Comparison of ENCODE assay signal across 7 mouse cellular contexts in genomic region chr10:88201650-88202049, GRCm38 (mm10). TPM values are rescaled to one million over a fixed set of nuclear protein-coding genes. Genes with fewer than 3 reads are reported as not detected.
A peak's percentile ranks its signal among the peaks of the same experiment; 100 is the strongest.
DNase-seq lines count a peak whose midpoint lies in the region; ATAC-seq and TF ChIP-seq lines count a peak whose summit lies in the region.

No protein-coding gene starts in this region.

- TF ChIP-seq CTCF in lung, embryonic 14.5 days (IDR thresholded peaks at IDR 0.05; ENCODE audit: low read depth), result no peak

- H3K4me1 ChIP-seq in lung, embryonic 14.5 days (ENCODE audit: insufficient read depth), result 0 out of 2 replicates have a peak, but pooled peaks cover 4% of the 10 kb centered on the region
- peaks cover 13% of the 10 kb centered on the region for H3K4me1 ChIP-seq in forebrain, embryonic 10.5 days
- peaks cover 4% of the 10 kb centered on the region; the same call in 1 of the 2 replicates for H3K4me1 ChIP-seq in intestine, embryonic 16.5 days (ENCODE audit: control insufficient read depth, insufficient read depth, low read length)
- H3K4me1 ChIP-seq in neural tube, embryonic 15.5 days, result peaks cover 4% of the 10 kb centered on the region

- peak; percentile 14 for DNase-seq in lung, embryonic 14.5 days
- DNase-seq in lung, postnatal 14 days, result no peak
- DNase-seq in forebrain, embryonic 10.5 days (ENCODE audit: extremely low spot score, low spot score), result no peak
- no peak for DNase-seq in adrenal gland, postnatal 4 days (ENCODE audit: low spot score in 2 of 2)
- DNase-seq in gastrocnemius, adult 18-20 months (ENCODE audit: low spot score), result no peak

- peak overlapping the region; percentile 56 for H3K4me3 ChIP-seq in lung, embryonic 14.5 days (ENCODE audit: low read depth, low read length)
- peak overlapping the region; percentile 68 for H3K4me3 ChIP-seq in forebrain, embryonic 10.5 days
- H3K4me3 ChIP-seq in intestine, embryonic 16.5 days (ENCODE audit: low read length), result peak overlapping the region; percentile 76
- peak overlapping the region; percentile 70 for H3K4me3 ChIP-seq in neural tube, embryonic 15.5 days (replicated peaks)

- peak overlapping the region; percentile 63 for H3K4me2 ChIP-seq in lung, embryonic 14.5 days
- peak overlapping the region; percentile 75 for H3K4me2 ChIP-seq in intestine, embryonic 16.5 days (ENCODE audit: low read depth, low read length)
- peak overlapping the region; percentile 72 for H3K4me2 ChIP-seq in neural tube, embryonic 15.5 days

- no peaks in the 10 kb centered on the region for H3K9me3 ChIP-seq in lung, embryonic 14.5 days (ENCODE audit: low read depth, low read length)
- H3K9me3 ChIP-seq in forebrain, embryonic 10.5 days, result no peaks in the 10 kb centered on the region
- H3K9me3 ChIP-seq in intestine, embryonic 16.5 days (ENCODE audit: control insufficient read depth, low read length), result no peaks in the 10 kb centered on the region
- no peaks in the 10 kb centered on the region for H3K9me3 ChIP-seq in neural tube, embryonic 15.5 days (replicated peaks)

- H3K27ac ChIP-seq in lung, embryonic 14.5 days (ENCODE audit: low read depth), result peak overlapping the region; percentile 34
- peak overlapping the region; percentile 92 for H3K27ac ChIP-seq in forebrain, embryonic 10.5 days
- no peak overlapping the region for H3K27ac ChIP-seq in intestine, embryonic 16.5 days (ENCODE audit: low read length)
- H3K27ac ChIP-seq in neural tube, embryonic 15.5 days (replicated peaks), result peak overlapping the region; percentile 88

- no peak; the same call in 1 of the 2 replicates for ATAC-seq in lung, embryonic 14.5 days (ENCODE audit: insufficient read depth)
- no peak for ATAC-seq in intestine, embryonic 16.5 days
- no peak for ATAC-seq in neural tube, embryonic 15.5 days (ENCODE audit: low FRiP score)

- H3K9ac ChIP-seq in lung, embryonic 14.5 days, result peak overlapping the region; percentile 65
- peak overlapping the region; percentile 91 for H3K9ac ChIP-seq in intestine, embryonic 16.5 days (ENCODE audit: low read depth, low read length)
- peak overlapping the region; percentile 80 for H3K9ac ChIP-seq in neural tube, embryonic 15.5 days (replicated peaks)

- no peaks in the 10 kb centered on the region for H3K36me3 ChIP-seq in lung, embryonic 14.5 days (ENCODE audit: insufficient read depth)
- peaks cover 6% of the 10 kb centered on the region for H3K36me3 ChIP-seq in forebrain, embryonic 10.5 days (replicated peaks)
- no peaks in the 10 kb centered on the region for H3K36me3 ChIP-seq in intestine, embryonic 16.5 days (ENCODE audit: control insufficient read depth, insufficient read depth, low read length)
- no peaks in the 10 kb centered on the region for H3K36me3 ChIP-seq in neural tube, embryonic 15.5 days

- H3K27me3 ChIP-seq in lung, embryonic 14.5 days (ENCODE audit: insufficient read depth, low read length), result no peaks in the 10 kb centered on the region
- H3K27me3 ChIP-seq in forebrain, embryonic 10.5 days (ENCODE audit: poor library complexity, severe bottlenecking), result no peaks in the 10 kb centered on the region
- H3K27me3 ChIP-seq in intestine, embryonic 16.5 days (replicated peaks; ENCODE audit: control insufficient read depth, insufficient read depth, low read length), result no peaks in the 10 kb centered on the region
- H3K27me3 ChIP-seq in neural tube, embryonic 15.5 days (replicated peaks), result no peaks in the 10 kb centered on the region

- WGBS in lung, embryonic 14.5 days, result 69% methylated on average over 13 of the region's 13 CpGs
- WGBS in forebrain, embryonic 10.5 days, result 85% methylated on average over 13 of the region's 13 CpGs
- 72% methylated on average over 13 of the region's 13 CpGs for WGBS in intestine, embryonic 16.5 days
- WGBS in neural tube, embryonic 15.5 days, result 75% methylated on average over 13 of the region's 13 CpGs

RNA-seq across cellular contexts. Expression of gene Washc3, which starts 0.8 kb away (rescaled TPM):
- polyA plus RNA-seq in lung, embryonic 14.5 days (2014; fragmentation: Nextera tagmentation; extraction: Ambion mirVana), result 55.6 and 60.4 TPM in 2 replicates
- polyA plus RNA-seq in forebrain, embryonic 10.5 days (2016; fragmentation: Nextera tagmentation; extraction: Ambion mirVana), result 46.7 TPM in 2 replicates
- 65.8 and 69.2 TPM in 2 replicates for polyA plus RNA-seq in intestine, embryonic 16.5 days (2015; fragmentation: Nextera tagmentation; extraction: Ambion mirVana)
- 41.3 and 47.5 TPM in 2 replicates for polyA plus RNA-seq in neural tube, embryonic 15.5 days (2015; fragmentation: Nextera tagmentation; extraction: Ambion mirVana)
- total RNA-seq in adrenal gland, postnatal 4 days (2021), result 10 to 100 TPM; 58.0 to 58.9 TPM
- total RNA-seq in gastrocnemius, adult 18-20 months (2021), result 10 to 100 TPM; 28.8 to 29.5 TPM

RNA-seq across cellular contexts. Expression of gene Nup37, which starts 54.9 kb away (rescaled TPM):
- 104 and 109 TPM in 2 replicates for polyA plus RNA-seq in lung, embryonic 14.5 days (2014; fragmentation: Nextera tagmentation; extraction: Ambion mirVana)
- polyA plus RNA-seq in forebrain, embryonic 10.5 days (2016; fragmentation: Nextera tagmentation; extraction: Ambion mirVana), result 116 and 118 TPM in 2 replicates
- polyA plus RNA-seq in intestine, embryonic 16.5 days (2015; fragmentation: Nextera tagmentation; extraction: Ambion mirVana), result 59.1 and 66.3 TPM in 2 replicates
- 20.6 and 32.6 TPM in 2 replicates for polyA plus RNA-seq in neural tube, embryonic 15.5 days (2015; fragmentation: Nextera tagmentation; extraction: Ambion mirVana)
- 10 to 100 TPM; 21.5 to 22.3 TPM for total RNA-seq in adrenal gland, postnatal 4 days (2021)
- total RNA-seq in gastrocnemius, adult 18-20 months (2021), result 1 to 10 TPM; 5.0 to 5.9 TPM

RNA-seq across cellular contexts. Expression of gene Parpbp, which starts 54.9 kb away (rescaled TPM):
- polyA plus RNA-seq in lung, embryonic 14.5 days (2014; fragmentation: Nextera tagmentation; extraction: Ambion mirVana), result 17.8 and 22.1 TPM in 2 replicates
- 15.3 and 17.3 TPM in 2 replicates for polyA plus RNA-seq in forebrain, embryonic 10.5 days (2016; fragmentation: Nextera tagmentation; extraction: Ambion mirVana)
- 7.8 and 10.2 TPM in 2 replicates for polyA plus RNA-seq in intestine, embryonic 16.5 days (2015; fragmentation: Nextera tagmentation; extraction: Ambion mirVana)
- 1.9 and 3.1 TPM in 2 replicates for polyA plus RNA-seq in neural tube, embryonic 15.5 days (2015; fragmentation: Nextera tagmentation; extraction: Ambion mirVana)
- total RNA-seq in adrenal gland, postnatal 4 days (2021), result 1 to 10 TPM; 7.7 to 8.0 TPM
- not detected for total RNA-seq in gastrocnemius, adult 18-20 months (2021)
